9 mouse cellular contexts compared by ENCODE assay signal in genomic region chr19:59171151-59171870, GRCm38 (mm10). TPM values are rescaled to one million over a fixed set of nuclear protein-coding genes. Genes with fewer than 3 reads are reported as not detected.
DNase-seq lines count a peak whose midpoint lies in the region; ATAC-seq and TF ChIP-seq lines count a peak whose summit lies in the region.
"Had no signal": no experiment of that assay in that cellular context is flagged by ENCODE, and none has a peak within 500 bp of the region (broad histone marks: within the 10 kb centered on the region; RNA-seq: fewer than 3 reads in every experiment).

No protein-coding gene starts in this region.

- peak overlapping the region; percentile 22; the same call in 1 of the 2 replicates for H3K9ac ChIP-seq in forebrain, embryonic 15.5 days (replicated peaks)
- H3K9ac ChIP-seq in midbrain, embryonic 11.5 days (ENCODE audit: low read length), result no peak overlapping the region

- no peaks in the 10 kb centered on the region; the same call in 1 of the 2 replicates for H3K4me1 ChIP-seq in cerebellum, adult 2 months (ENCODE audit: control insufficient read depth, insufficient read depth, low read length)
- peaks cover 42% of the 10 kb centered on the region for H3K4me1 ChIP-seq in forebrain, embryonic 15.5 days
- H3K4me1 ChIP-seq in midbrain, embryonic 11.5 days (ENCODE audit: control insufficient read depth, insufficient read depth, low read length), result peaks cover 19% of the 10 kb centered on the region

- TF ChIP-seq CTCF in cerebellum, adult 2 months (IDR thresholded peaks at IDR 0.05; ENCODE audit: borderline replicate concordance, insufficient read depth, low read depth, low read length), result no peak

- H3K36me3 ChIP-seq in forebrain, embryonic 15.5 days, result no peaks in the 10 kb centered on the region
- H3K36me3 ChIP-seq in midbrain, embryonic 11.5 days (ENCODE audit: control insufficient read depth, insufficient read depth, low read length), result no peaks in the 10 kb centered on the region

- 3% methylated on average over 38 of the region's 38 CpGs for WGBS in cerebellum, adult 2 months
- WGBS in forebrain, embryonic 15.5 days, result under 1% methylated on average over 37 of the region's 38 CpGs
- WGBS in midbrain, embryonic 11.5 days, result under 1% methylated on average over 32 of the region's 38 CpGs

- DNase-seq in cerebellum, postnatal 14 days, result peak; percentile 20
- DNase-seq in cerebellum, adult 2 months, result no peak
- DNase-seq in MN1 (ENCODE audit: low spot score), result peak; percentile 42
- peak; percentile 92 for DNase-seq in midbrain, embryonic 11.5 days (ENCODE audit: low spot score, missing footprints)
- DNase-seq in ovary, postnatal 10 days (ENCODE audit: low spot score), result no peak
- no peak for DNase-seq in lung, adult 18-20 months

- peaks cover 12% of the 10 kb centered on the region; the same call in 1 of the 2 replicates for H3K27me3 ChIP-seq in cerebellum, adult 2 months (ENCODE audit: control insufficient read depth, insufficient read depth, low read length)
- H3K27me3 ChIP-seq in forebrain, embryonic 15.5 days, result peaks cover 77% of the 10 kb centered on the region
- H3K27me3 ChIP-seq in midbrain, embryonic 11.5 days (ENCODE audit: control insufficient read depth, insufficient read depth, low read length), result peaks cover 99% of the 10 kb centered on the region

- H3K4me3 ChIP-seq in cerebellum, adult 2 months (replicated peaks; ENCODE audit: insufficient read depth, low read depth, low read length), result no peak overlapping the region
- H3K4me3 ChIP-seq in forebrain, embryonic 15.5 days, result peak overlapping the region; percentile 48
- peak overlapping the region; percentile 9; the same call in 1 of the 2 replicates for H3K4me3 ChIP-seq in midbrain, embryonic 11.5 days (ENCODE audit: low read depth, low read length)

- H3K9me3 ChIP-seq in forebrain, embryonic 15.5 days, result no peaks in the 10 kb centered on the region
- no peaks in the 10 kb centered on the region for H3K9me3 ChIP-seq in midbrain, embryonic 11.5 days (ENCODE audit: control insufficient read depth, low read length)

- H3K27ac ChIP-seq in cerebellum, adult 2 months (ENCODE audit: insufficient read depth, low read length), result no peak overlapping the region
- H3K27ac ChIP-seq in forebrain, embryonic 15.5 days (replicated peaks), result peak overlapping the region; percentile 74
- H3K27ac ChIP-seq in midbrain, embryonic 11.5 days (ENCODE audit: low read depth, low read length), result no peak overlapping the region

- no peak for TF ChIP-seq POLR2A in cerebellum, adult 2 months (IDR thresholded peaks at IDR 0.05; ENCODE audit: borderline replicate concordance, insufficient read depth, low read length)

- ATAC-seq in forebrain, embryonic 15.5 days (replicated peaks), result peak; percentile 68
- peak; percentile 31; the same call in 1 of the 2 replicates for ATAC-seq in midbrain, embryonic 11.5 days (ENCODE audit: low FRiP score)
- no peak for ATAC-seq in megakaryocyte progenitor cell, adult 5-6 weeks (replicated peaks; ENCODE audit: poor library complexity)
- ATAC-seq: lung, postnatal 0 days had no signal

- peak overlapping the region; percentile 74 for H3K4me2 ChIP-seq in forebrain, embryonic 15.5 days (replicated peaks)
- peak overlapping the region; percentile 32 for H3K4me2 ChIP-seq in midbrain, embryonic 11.5 days

RNA-seq across cellular contexts. Expression of gene Vax1, which starts 1.5 kb away (rescaled TPM):
- 0.26 TPM in 1 of 2 replicates, not detected in the other for polyA plus RNA-seq in cerebellum, adult 2 months (2012; rRNA removed)
- 5.0 and 5.5 TPM in 2 replicates for polyA plus RNA-seq in forebrain, embryonic 15.5 days (2015; fragmentation: Nextera tagmentation; extraction: Ambion mirVana)
- 0.18 and 0.65 TPM in 2 replicates for polyA plus RNA-seq in midbrain, embryonic 11.5 days (2014; fragmentation: Nextera tagmentation; extraction: Ambion mirVana)
- not detected in 2 replicates for total RNA-seq in megakaryocyte progenitor cell, adult 5-6 weeks (2015)
- total RNA-seq in megakaryocyte progenitor cell, adult 5-6 weeks (2017), result not detected in 2 replicates
- polyA plus RNA-seq: lung, postnatal 0 days had no signal

RNA-seq across cellular contexts. Expression of gene Kcnk18, which starts 47.7 kb away (rescaled TPM):
- polyA plus RNA-seq in cerebellum, adult 2 months (2012; rRNA removed), result 0.03 TPM in 1 of 2 replicates, not detected in the other
- not detected in 2 replicates for polyA plus RNA-seq in forebrain, embryonic 15.5 days (2015; fragmentation: Nextera tagmentation; extraction: Ambion mirVana)
- polyA plus RNA-seq in midbrain, embryonic 11.5 days (2014; fragmentation: Nextera tagmentation; extraction: Ambion mirVana), result not detected in 2 replicates
- not detected in 2 replicates for total RNA-seq in megakaryocyte progenitor cell, adult 5-6 weeks (2015)
- not detected in 2 replicates for total RNA-seq in megakaryocyte progenitor cell, adult 5-6 weeks (2017)
- polyA plus RNA-seq: lung, postnatal 0 days had no signal

Comparison
In these comparisons a context has a peak if more than half of its experiments do, and no peak if none do; other contexts are left out.
1. DNase-seq: peak in cerebellum, postnatal 14 days (2 of 2), MN1 (single experiment) and midbrain, embryonic 11.5 days (single experiment); none in cerebellum, adult 2 months (0 of 2), ovary, postnatal 10 days (single experiment) and lung, adult 18-20 months (0 of 2).